Mouse (Mus musculus): ENCODE data around the gene Ezr.
A peak's percentile ranks its signal among the peaks of the same experiment; 100 is the strongest.

The Ezr gene

GRCm38 (mm10) chr17:6789103-6789502 lies 6.5 kb upstream of the Ezr start:
- DNase-seq: no peak

DNA sequence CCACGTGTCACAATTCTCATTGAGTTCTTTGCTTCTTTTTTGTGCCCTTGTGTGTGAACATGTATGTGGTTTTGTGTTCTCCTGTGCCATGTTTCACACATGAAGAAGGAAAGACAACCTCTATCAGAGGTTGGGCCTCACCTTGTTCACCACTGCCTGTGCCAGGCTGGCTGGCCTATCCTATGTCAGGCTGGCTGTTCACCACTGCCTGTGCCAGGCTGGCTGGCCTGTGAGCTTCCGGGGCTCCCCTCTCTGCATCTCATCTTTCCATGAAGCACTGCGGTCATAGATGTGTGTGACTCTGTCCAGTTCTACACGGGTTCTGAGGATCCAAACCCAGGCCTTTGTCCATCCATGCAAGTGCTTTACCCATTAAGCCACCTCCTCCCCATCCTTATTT lies 4.7 kb upstream of the Ezr start:
- DNase-seq: no peak

GRCm38 (mm10) chr17:6783756-6784357 lies 1.3 kb upstream of the Ezr start:
- DNase-seq: no peak

DNA sequence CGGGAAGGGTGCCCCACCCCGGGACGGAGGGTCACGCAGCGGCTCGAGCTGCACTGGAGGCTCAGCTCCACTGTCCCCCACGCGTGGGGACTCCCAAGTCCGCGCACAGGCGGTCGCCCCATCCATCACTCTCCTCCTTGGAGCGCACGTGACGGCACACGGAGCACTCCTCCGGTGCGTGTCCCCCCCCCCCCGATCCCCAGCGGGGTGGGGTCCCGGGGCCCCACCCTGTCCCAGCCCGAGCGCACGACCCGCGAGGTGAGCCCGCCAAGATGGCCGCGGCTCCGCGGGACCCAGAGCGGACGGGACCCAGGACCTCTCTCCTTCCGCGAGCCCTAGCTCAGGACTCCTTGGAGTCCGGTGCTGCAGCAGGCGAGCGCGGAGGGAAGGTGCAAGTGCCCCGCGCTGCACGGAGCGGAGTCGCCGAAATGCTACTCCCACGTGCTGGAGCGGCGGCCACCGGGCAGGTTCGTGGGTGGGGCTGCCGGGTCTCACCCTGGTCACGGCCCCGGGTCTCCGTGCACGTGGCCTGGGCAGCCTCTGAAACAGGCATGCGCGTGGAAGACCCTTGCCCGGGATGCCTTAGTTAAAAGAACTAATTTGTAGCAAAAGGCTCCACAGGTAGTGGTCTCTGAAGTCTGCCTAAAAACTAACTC lies 550 bp upstream of the Ezr start:
- peak; percentile 66 for DNase-seq

GRCm38 (mm10) chr17:6782033-6782526 lies 504 bp downstream of the Ezr start:
- no peak for DNase-seq

GRCm38 (mm10) chr17:6781273-6781672 lies 1.3 kb downstream of the Ezr start:
- DNase-seq: no peak

- DNase-seq: no peak
Measured at GRCm38 (mm10) chr17:6780521-6781115, 2.0 kb downstream of the Ezr start.

DNA sequence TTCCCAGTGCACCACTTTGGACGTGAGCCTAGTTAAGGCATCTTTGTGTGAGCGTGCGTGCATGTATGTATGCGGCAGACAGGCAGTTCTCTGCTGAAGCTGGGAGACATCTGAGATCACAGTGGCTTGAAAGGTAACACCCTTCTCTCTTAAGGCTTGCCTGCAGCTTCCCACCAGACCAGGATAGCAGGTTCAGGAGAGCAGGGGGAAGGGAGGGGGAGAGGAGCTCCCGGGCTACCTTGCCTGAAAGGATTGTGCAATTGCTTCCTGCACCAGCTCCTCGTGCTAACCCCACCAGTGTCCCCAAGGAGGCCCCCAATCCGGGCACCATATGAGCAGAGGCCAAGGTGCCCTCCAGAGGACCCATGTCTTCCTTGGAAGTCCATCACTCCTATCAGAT lies 3.0 kb downstream of the Ezr start:
- DNase-seq: no peak

DNA sequence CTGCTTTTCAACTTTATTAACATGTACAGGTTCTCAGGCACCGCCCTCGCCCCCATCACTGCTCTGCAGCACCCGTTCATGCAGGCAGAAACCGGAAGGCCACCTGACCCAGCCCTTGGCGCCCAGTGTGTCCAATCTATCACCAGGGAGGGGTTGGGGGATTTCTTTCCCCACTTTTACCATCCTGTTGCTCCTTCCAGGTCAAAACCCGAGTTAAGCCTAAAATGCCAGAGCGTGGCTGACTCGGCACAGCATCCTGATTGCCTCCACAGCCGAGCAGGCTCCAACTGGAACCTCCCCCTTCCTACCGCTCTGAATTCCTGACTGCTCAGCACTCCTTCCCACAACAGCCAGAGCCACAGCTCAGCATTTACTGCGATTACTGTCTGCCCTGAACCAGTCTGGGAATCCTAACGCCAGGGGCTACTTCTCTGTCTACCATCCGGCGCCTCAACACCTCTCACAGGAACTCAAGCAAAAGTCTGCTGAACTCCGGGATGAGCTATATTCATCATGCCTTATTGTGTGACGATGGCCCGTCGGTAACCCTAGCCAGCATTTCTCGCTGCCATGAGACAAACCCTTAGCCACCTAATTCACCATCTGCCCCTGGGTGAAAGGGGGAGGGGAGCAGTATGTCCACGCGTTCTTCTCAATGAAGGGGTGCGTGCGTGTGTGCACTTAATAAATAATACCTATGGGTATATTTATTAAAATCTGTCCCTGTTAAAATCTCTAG lies 3.6 kb downstream of the Ezr start:
- DNase-seq: peak; percentile 80

- peak; percentile 59 for DNase-seq
Measured at GRCm38 (mm10) chr17:6778332-6778683, 4.3 kb downstream of the Ezr start.

DNA sequence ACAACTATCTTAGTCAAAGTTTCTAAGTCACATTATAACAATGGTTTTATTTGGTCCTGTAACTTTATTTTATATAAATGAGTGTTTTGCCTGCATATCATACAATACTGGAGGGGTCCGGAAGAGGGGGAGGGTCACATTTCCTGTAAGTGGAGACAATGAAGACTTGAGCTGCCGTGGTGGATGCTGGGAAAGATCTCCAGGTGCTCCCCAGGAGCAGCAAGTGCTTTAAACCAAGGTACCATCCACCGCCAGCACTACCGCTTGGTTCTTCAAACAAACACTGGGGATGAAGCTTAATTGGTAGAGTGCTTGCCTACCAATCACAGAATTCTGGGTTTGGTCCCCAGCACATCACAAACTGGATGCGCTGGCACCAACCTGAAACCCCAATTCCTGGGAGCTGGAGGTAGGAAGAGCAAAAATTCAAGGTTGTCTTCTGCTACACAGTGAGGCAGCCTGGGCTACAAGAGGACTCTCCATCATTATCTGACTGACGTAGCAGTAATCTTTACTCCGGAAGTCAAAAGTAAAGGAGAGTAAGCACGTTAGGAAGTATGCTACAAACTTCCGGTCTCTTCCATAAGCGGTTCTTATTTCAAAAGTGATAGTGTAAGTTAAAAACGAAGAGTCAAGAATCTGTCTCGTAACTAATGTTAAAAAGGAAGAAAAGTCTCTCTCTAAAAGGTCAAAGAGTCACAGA lies 4.8 kb downstream of the Ezr start:
- DNase-seq: no peak

DNA sequence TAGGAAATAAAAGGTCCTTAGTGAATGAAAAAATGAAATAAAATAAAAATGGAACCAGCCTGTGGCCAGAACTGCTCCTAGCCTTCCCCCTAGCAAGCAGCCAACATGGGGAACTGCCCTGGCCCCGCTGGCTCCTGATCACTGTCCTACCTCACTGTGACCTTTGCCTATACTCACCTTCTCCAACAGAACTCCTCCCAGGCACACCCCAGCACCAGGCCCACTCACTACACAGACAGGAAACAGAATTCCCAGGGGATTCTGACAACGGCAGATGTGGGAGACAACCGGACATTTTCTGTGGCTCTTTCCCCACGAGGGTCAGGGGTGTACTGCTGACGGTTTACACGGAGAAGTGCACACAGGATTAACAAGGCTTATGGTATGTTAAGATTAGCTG lies 5.5 kb downstream of the Ezr start:
- DNase-seq: no peak

GRCm38 (mm10) chr17:6776576-6776975 lies 6.0 kb downstream of the Ezr start:
- DNase-seq: no peak

DNA sequence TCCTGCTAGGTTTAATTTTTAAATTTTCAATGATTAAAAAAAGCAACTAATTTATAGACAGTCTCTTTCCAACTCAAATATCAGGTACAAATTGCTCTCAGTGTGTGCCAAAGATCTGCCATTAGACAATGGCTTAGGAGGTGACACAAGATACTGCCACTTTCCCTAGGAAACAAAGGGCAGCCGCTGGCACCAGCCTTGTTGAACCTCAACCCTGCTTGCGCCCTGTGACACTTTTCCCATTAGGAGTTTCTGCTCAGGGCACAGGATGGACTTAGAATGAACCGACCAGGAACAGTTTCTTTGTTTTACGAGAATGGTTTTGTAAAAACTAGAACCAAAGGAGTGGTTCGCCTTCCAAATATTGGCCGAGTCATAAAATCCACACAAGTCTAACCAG lies 6.5 kb downstream of the Ezr start:
- no peak for DNase-seq

GRCm38 (mm10) chr17:6775671-6776070 lies 6.9 kb downstream of the Ezr start:
- no peak for DNase-seq

DNA sequence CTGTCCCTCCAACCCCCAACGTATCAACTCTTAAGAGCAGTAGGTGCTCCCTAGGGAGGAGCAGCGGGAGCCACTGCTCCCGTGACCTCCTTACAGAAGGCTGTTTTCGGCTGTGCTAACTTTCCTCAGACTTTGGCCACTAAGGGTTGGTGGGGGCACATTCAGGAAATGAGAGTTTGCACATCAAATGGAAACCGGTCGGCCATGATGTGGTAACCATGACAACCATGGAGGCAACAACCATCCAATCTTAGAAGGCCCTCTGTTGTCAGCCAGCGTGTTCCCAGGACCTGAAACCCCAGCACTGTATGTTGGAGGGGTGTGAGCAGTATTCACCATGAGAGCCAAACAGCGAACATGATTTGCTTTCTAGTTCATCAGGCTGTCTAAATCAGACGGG lies 7.4 kb downstream of the Ezr start:
- DNase-seq: no peak

DNA sequence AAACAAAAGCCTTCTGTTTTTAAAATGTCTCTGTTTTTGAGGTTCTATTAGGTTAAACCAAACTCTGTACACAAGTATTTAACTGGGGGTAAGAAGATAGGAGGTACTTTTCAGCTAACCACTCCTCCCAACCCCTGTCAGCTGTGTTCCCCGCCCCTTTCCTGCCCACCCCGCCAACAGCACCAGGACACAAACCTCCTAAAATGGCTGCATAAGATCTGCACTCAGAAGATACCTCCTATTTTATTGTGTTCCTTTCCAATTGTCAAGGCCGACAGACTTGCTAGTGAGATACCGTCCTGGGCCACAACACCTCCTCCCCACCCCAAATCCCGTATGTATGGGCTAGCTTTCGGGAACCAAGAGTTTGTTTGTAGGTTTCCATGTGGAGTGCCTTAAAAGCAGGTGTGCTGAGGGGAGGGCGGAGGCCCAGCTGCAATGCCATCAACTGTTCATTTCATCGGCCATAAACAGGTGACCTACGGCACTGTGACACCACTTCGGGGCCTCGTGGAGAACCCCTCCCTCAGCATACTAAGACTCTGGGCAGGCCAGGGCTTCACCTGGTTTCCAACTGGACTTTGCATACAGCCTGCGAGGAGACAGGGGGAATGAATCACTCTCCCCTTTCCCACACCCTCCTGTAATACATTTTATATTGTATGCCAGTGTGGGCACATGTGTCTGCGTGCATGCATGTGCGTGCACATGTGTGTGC lies 9.2 kb downstream of the Ezr start:
- no peak for DNase-seq

GRCm38 (mm10) chr17:6772490-6772773 lies 10.2 kb downstream of the Ezr start:
- DNase-seq: no peak

DNA sequence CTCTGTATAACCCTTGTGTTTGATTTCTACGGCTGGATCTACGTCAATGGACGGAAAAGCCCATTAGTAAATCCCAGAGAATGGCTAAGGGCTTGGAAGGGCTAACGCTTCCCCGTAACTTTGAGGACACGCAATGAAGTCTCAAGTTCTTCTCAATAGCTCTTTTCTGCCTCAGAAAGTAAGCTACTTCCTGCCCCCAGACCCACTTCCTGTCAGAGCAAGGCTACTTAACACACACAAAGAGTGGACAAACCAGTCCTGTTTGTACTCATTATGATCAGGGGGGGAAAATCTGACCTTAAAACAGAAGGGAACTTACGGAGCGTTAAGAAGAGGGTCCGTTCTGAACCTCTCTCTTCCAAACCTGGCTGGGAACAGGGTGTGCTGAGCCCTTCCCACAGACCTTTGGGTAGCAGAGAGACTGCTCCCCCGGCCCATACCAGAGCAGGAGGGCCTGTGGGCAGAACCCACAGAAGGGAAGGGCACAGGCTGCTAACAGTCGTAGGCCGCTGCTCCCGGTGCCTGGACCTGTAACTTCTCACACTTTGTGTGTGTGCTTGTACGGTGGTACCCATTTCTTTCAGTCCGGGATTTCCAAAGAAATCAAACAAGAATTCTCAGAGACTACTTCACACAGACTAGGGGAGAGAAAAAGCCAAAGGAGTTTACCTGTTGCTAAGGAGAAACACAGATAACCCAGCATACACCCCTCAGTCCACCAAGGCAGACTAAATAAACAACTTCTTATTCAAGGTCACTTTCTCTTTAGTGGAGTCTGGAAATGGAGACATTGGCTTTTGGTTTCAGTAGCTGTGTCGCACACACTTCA lies 10.7 kb downstream of the Ezr start:
- DNase-seq: no peak

DNA sequence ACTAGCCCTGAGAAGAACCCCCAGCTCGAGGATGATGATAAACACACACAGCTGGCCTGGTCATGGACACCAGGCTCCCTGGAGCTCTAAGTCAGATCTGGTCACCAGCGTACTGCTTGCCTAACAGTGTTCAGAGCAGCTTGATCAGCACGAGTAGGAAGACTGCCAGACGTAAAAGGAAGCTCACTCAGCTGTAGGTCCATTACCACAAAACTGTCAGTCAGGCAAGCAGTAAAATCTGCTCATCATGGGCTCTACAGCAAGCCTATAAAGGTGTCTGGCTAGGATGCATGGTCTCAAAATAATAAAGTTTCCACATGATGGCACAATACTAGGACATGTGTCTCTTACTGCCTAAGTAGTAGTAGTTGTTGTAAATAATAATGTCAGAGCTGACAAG lies 13.0 kb downstream of the Ezr start:
- no peak for DNase-seq

DNA sequence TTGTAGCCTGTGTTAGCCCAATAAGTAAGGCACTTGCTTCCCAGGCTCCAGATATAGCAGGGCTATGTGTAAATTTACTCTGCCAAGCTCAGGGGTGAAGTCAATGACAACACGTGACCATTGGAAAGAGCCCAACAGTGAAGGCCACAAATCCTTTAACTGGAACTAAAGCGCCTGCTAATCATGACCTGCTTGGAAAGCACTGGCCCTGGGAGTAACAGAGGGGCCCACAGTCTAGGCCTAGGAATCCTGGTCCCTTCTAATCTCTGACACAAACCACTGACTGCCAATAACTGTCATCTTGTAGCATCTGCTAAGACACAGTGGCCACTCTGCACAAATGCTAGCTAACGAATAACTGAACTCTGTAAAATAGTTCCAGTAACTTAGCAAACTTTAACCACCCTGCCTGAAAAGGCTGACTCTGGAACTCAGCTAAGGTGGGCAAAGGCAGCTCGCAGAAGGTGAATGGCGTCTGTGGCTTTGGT lies 14.2 kb downstream of the Ezr start:
- peak; percentile 77 for DNase-seq

DNA sequence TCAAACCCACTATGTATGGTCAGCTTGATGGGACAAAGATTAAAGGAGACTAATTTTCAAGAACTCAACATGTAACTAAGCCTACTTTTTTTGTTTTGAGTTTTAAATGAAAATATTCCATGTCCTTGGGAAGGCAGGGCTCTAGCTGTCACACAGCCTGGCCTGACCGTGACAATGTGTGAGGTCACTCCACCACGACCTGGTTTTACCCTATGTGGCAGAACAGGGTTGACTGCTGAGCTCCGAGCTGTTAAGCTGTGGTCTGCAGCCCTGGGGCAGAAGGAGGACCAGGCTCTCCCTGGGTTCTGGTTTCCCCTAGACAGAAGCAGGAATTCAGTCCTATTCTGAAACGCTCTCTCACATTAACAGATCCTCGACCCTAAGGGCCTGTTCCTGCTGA lies 14.8 kb downstream of the Ezr start:
- no peak for DNase-seq

Data from kidney, postnatal 14 days (tissue).